Mouse (Mus musculus) limb, embryonic 10.5 days (tissue): ENCODE data around the gene Olfr51. TPM values are rescaled to one million over a fixed set of nuclear protein-coding genes. Genes with fewer than 3 reads are reported as not detected.
"Not testable (repeated sequence)": the region's sequence is repeated elsewhere in the genome, so short reads cannot be mapped to it uniquely, and the experiment has no call there.

Experiments
- DNase-seq: peaks from one replicate; pipeline ENCODE4 v3.0.0-alpha.2; 2017; ENCODE audit warnings: low spot score
- H3K27ac ChIP-seq: fragments of 300-500 bp; sonication (generic); 2 replicates; pipeline ENCODE4 v1.5.1; 2016; ENCODE audit warnings: mild to moderate bottlenecking
- H3K27me3 ChIP-seq: fragments of 300-500 bp; sonication (generic); 2 replicates; pipeline ENCODE4 v1.6.1; 2016; ENCODE audit warnings: low read depth, mild to moderate bottlenecking; ENCODE audit not compliant: poor library complexity, severe bottlenecking
- H3K36me3 ChIP-seq: fragments of 300-500 bp; sonication (generic); 2 replicates; pipeline ENCODE4 v1.6.1; 2016; ENCODE audit warnings: mild to moderate bottlenecking, moderate library complexity
- H3K4me1 ChIP-seq: fragments of 300-500 bp; sonication (generic); 2 replicates; pipeline ENCODE4 v1.6.1; 2016
- H3K4me3 ChIP-seq: fragments of 300-500 bp; sonication (generic); 2 replicates; pipeline ENCODE4 v1.5.1; 2016; ENCODE audit warnings: mild to moderate bottlenecking, moderate library complexity
- H3K9me3 ChIP-seq: fragments of 300-500 bp; sonication (generic); replicated peaks from 2 replicates; pipeline ENCODE4 v1.6.1; 2016; ENCODE audit warnings: mild to moderate bottlenecking
- WGBS: fragments of 180-500 bp; shearing (Covaris S2); methylation state at CpG from one replicate; pipeline ENCODE4 v1.1.7; 2016; 5-methylcytosine and 5-hydroxymethylcytosine counted together
- polyA plus RNA-seq: library from polyadenylated mRNA; unstranded; fragments of >200 nt; fragmentation: Nextera tagmentation; extraction: Ambion mirVana; gene quantifications from 2 replicates; pipeline ENCODE4 v1.2.1, GENCODE M21; 2016

Gene Olfr51
- polyA plus RNA-seq, 1 experiment from 2014 or later, result not detected

- 97% methylated on average over 2 of the region's 2 CpGs for WGBS
- Histone ChIP-seq H3K4me3 (no peak overlapping the region), H3K9me3 (no peaks in the 10 kb centered on the region), H3K4me1 (no peaks in the 10 kb centered on the region), H3K27me3 (no peaks in the 10 kb centered on the region), H3K27ac (no peak overlapping the region), H3K36me3 (no peaks in the 10 kb centered on the region)
- DNase-seq, result no peak
These were observed 32.6 kb downstream of the Olfr51 start for GRCm38 (mm10) chr11:51035951-51036350.

- not testable (repeated sequence) for H3K4me3 ChIP-seq, H3K27me3 ChIP-seq, H3K4me1 ChIP-seq, H3K36me3 ChIP-seq, DNase-seq, H3K9me3 ChIP-seq, H3K27ac ChIP-seq
- WGBS, result 84% methylated on average over 3 of the region's 3 CpGs
These were observed 41.4 kb downstream of the Olfr51 start for GRCm38 (mm10) chr11:51044776-51045175.

GRCm38 (mm10) chr11:51047809-51048208, 44.4 kb downstream of the Olfr51 start, which contains the start of gene Olfr1375:
Gene Olfr1375, plus strand, starts transcription at chr11:51048109.
- not testable (repeated sequence) for H3K4me1 ChIP-seq, H3K27ac ChIP-seq, H3K4me3 ChIP-seq, H3K27me3 ChIP-seq, DNase-seq, H3K9me3 ChIP-seq, H3K36me3 ChIP-seq
- 87% methylated on average over 3 of the region's 3 CpGs for WGBS

GRCm38 (mm10) chr11:51051678-51052077, 48.3 kb downstream of the Olfr51 start:
- no peak overlapping the region for H3K27ac ChIP-seq
- DNase-seq, result no peak
- WGBS, result 81% methylated on average over 2 of the region's 2 CpGs
- no peaks in the 10 kb centered on the region for H3K36me3 ChIP-seq
- no peaks in the 10 kb centered on the region for H3K9me3 ChIP-seq
- no peaks in the 10 kb centered on the region for H3K27me3 ChIP-seq
- H3K4me3 ChIP-seq, result no peak overlapping the region
- no peaks in the 10 kb centered on the region for H3K4me1 ChIP-seq

DNA sequence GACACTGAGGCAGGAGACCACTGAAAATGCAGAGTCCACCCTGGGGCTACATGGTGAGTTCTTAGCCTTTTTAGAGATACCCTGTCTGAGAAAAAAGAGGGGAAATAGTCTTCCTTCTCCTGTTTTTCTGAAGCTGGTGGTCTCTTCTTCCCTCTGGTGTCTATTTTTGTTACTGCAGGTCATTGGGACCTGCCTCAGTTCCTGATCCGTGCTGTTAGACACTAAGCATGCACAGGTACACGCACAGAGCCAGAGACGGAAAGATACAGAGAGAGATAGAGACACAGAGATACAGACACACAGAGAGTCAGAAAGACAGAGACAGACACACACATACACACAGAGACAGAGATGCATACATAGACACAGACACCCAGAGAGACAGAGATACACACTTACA, 49.8 kb downstream of the Olfr51 start:
- H3K36me3 ChIP-seq, result no peaks in the 10 kb centered on the region
- no peaks in the 10 kb centered on the region for H3K4me1 ChIP-seq
- H3K27ac ChIP-seq, result no peak overlapping the region
- 53% methylated on average over 3 of the region's 3 CpGs for WGBS
- no peak overlapping the region for H3K4me3 ChIP-seq
- DNase-seq, result no peak
- no peaks in the 10 kb centered on the region for H3K9me3 ChIP-seq
- no peaks in the 10 kb centered on the region for H3K27me3 ChIP-seq

GRCm38 (mm10) chr11:51059151-51059571, 55.8 kb downstream of the Olfr51 start, which contains the start of gene Zfp354a:
Gene Zfp354a, plus strand, starts transcription at chr11:51059257.
- Histone ChIP-seq H3K9me3 (no peaks in the 10 kb centered on the region), H3K36me3 (peaks cover 26% of the 10 kb centered on the region), H3K4me3 (peak within 1 kb of the TSS; percentile 86), H3K27me3 (no peaks in the 10 kb centered on the region), H3K27ac (peak within 1 kb of the TSS; percentile 95), H3K4me1 (peaks cover 10% of the 10 kb centered on the region)
- under 1% methylated on average over 32 of the region's 32 CpGs for WGBS
- peak; percentile 83 for DNase-seq

Other genes with a start within 250 kb of the Olfr51 start
- 30.5 and 39.5 TPM in 2 replicates for gene Zfp354c, start 175.9 kb upstream of the Olfr51 start, polyA plus RNA-seq
- 0.63 TPM in 2 replicates for gene Zfp879, start 162.0 kb upstream of the Olfr51 start, polyA plus RNA-seq
- not detected in 2 replicates for gene Grm6, start 152.9 kb upstream of the Olfr51 start, polyA plus RNA-seq
- gene Zfp454, start 115.9 kb upstream of the Olfr51 start, polyA plus RNA-seq, result 13.2 and 14.0 TPM in 2 replicates
- 19.7 and 21.0 TPM in 2 replicates for gene Zfp2, start 87.4 kb upstream of the Olfr51 start, polyA plus RNA-seq
- 0.75 and 0.96 TPM in 2 replicates for gene Zfp354b, start 72.0 kb upstream of the Olfr51 start, polyA plus RNA-seq
- gene 4933414I15Rik, start 59.8 kb upstream of the Olfr51 start, polyA plus RNA-seq, result not detected in 2 replicates
- not detected in 2 replicates for gene Prop1, start 49.8 kb upstream of the Olfr51 start, polyA plus RNA-seq
- gene Olfr1378, start 37.1 kb upstream of the Olfr51 start, polyA plus RNA-seq, result not detected in 2 replicates
- gene Olfr1377, start 21.6 kb upstream of the Olfr51 start, polyA plus RNA-seq, result not detected in 2 replicates
- gene Olfr54, start 10.6 kb downstream of the Olfr51 start, polyA plus RNA-seq, result not detected in 2 replicates
- not detected in 2 replicates for gene Olfr1375, start 44.5 kb downstream of the Olfr51 start, polyA plus RNA-seq
- gene Zfp354a, start 55.7 kb downstream of the Olfr51 start, polyA plus RNA-seq, result 7.7 and 7.9 TPM in 2 replicates
- gene Gm12569, start 216.9 kb downstream of the Olfr51 start, polyA plus RNA-seq, result not detected in 2 replicates